Mouse (Mus musculus): ENCODE results near the gene Nxn. TPM values are rescaled to one million over a fixed set of nuclear protein-coding genes. Genes with fewer than 3 reads are reported as not detected.
A peak's percentile ranks its signal among the peaks of the same experiment; 100 is the strongest.

Nxn gene
- total and polyA plus RNA-seq, 2 experiments from 2014 or later = 12.7 to 22.1 TPM

- H3K27me3 ChIP-seq (ENCODE audit: insufficient read depth, low read length) = no peaks in the 10 kb centered on the region
- ATAC-seq = peak; percentile 50; the same call in 1 of the 2 replicates
- H3K4me3 ChIP-seq (ENCODE audit: low read depth, low read length) = no peak overlapping the region
- no peaks in the 10 kb centered on the region for H3K9me3 ChIP-seq (ENCODE audit: low read length)
- DNase-seq = no peak
- no peak overlapping the region for H3K27ac ChIP-seq (ENCODE audit: low read depth, low read length)
- TF ChIP-seq CTCF (IDR thresholded peaks at IDR 0.05; ENCODE audit: low read depth) = no peak
- 37% methylated on average over 10 of the region's 10 CpGs for WGBS
- H3K4me1 ChIP-seq (ENCODE audit: insufficient read depth) = no peaks in the 10 kb centered on the region
- no peak overlapping the region for H3K4me2 ChIP-seq (ENCODE audit: low read depth)
- no peaks in the 10 kb centered on the region for H3K36me3 ChIP-seq (ENCODE audit: insufficient read depth)
- no peak overlapping the region for H3K9ac ChIP-seq
Observed at GRCm38 (mm10) chr11:76260208-76261050, 138.5 kb downstream of the Nxn start.

- Histone ChIP-seq H3K9me3 (ENCODE audit: low read length) (no peaks in the 10 kb centered on the region), H3K27me3 (ENCODE audit: insufficient read depth, low read length) (no peaks in the 10 kb centered on the region), H3K27ac (ENCODE audit: low read depth, low read length) (no peak overlapping the region), H3K4me3 (ENCODE audit: low read depth, low read length) (no peak overlapping the region), H3K9ac (no peak overlapping the region), H3K4me1 (ENCODE audit: insufficient read depth) (no peaks in the 10 kb centered on the region), H3K4me2 (ENCODE audit: low read depth) (no peak overlapping the region), H3K36me3 (ENCODE audit: insufficient read depth) (no peaks in the 10 kb centered on the region)
- ATAC-seq (no peak), DNase-seq (no peak)
- TF ChIP-seq CTCF (IDR thresholded peaks at IDR 0.05; ENCODE audit: low read depth) = no peak
- WGBS = 85% methylated on average over 6 of the region's 6 CpGs
Observed at GRCm38 (mm10) chr11:76258511-76258910, 140.4 kb downstream of the Nxn start.

DNA sequence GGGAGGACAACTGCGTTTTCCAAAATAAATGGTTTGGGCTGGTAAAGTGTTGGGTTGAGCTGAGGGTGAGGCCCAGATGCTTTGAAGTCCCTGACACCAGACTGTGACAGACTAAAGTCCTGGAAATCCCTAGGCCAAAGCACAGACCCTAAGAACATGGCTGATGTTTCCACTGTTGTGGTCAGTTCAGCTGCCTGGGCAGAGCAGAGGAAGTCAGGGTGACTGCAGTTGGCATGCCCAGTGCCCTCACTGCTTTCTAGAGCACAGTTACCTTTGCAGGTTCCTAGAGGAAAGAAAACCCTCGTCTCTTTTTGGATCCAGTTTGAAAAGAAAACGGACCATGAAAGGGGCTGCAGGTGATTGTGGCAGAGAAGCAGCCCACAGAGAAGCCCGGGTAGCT is 141.6 kb downstream of the Nxn start:
- DNase-seq (no peak), ATAC-seq (no peak)
- no peaks in the 10 kb centered on the region for H3K27me3 ChIP-seq (ENCODE audit: insufficient read depth, low read length)
- H3K9me3 ChIP-seq (ENCODE audit: low read length) = no peaks in the 10 kb centered on the region
- H3K27ac ChIP-seq (ENCODE audit: low read depth, low read length) = no peak overlapping the region
- H3K9ac ChIP-seq = no peak overlapping the region
- WGBS = 79% methylated on average over 4 of the region's 4 CpGs
- H3K4me3 ChIP-seq (ENCODE audit: low read depth, low read length) = no peak overlapping the region
- H3K36me3 ChIP-seq (ENCODE audit: insufficient read depth) = no peaks in the 10 kb centered on the region
- H3K4me1 ChIP-seq (ENCODE audit: insufficient read depth) = no peaks in the 10 kb centered on the region
- no peak overlapping the region for H3K4me2 ChIP-seq (ENCODE audit: low read depth)
- no peak for TF ChIP-seq CTCF (IDR thresholded peaks at IDR 0.05; ENCODE audit: low read depth)

- no peak for ATAC-seq
- Histone ChIP-seq H3K36me3 (ENCODE audit: insufficient read depth) (peaks cover 2% of the 10 kb centered on the region), H3K9ac (no peak overlapping the region), H3K4me2 (ENCODE audit: low read depth) (no peak overlapping the region), H3K4me3 (ENCODE audit: low read depth, low read length) (no peak overlapping the region), H3K9me3 (ENCODE audit: low read length) (no peaks in the 10 kb centered on the region), H3K27ac (ENCODE audit: low read depth, low read length) (no peak overlapping the region), H3K4me1 (ENCODE audit: insufficient read depth) (no peaks in the 10 kb centered on the region), H3K27me3 (ENCODE audit: insufficient read depth, low read length) (no peaks in the 10 kb centered on the region)
- WGBS = 62% methylated on average over 5 of the region's 5 CpGs
- no peak for TF ChIP-seq CTCF (IDR thresholded peaks at IDR 0.05; ENCODE audit: low read depth)
- DNase-seq = no peak
Observed at GRCm38 (mm10) chr11:76256129-76256528, 142.8 kb downstream of the Nxn start.

DNA sequence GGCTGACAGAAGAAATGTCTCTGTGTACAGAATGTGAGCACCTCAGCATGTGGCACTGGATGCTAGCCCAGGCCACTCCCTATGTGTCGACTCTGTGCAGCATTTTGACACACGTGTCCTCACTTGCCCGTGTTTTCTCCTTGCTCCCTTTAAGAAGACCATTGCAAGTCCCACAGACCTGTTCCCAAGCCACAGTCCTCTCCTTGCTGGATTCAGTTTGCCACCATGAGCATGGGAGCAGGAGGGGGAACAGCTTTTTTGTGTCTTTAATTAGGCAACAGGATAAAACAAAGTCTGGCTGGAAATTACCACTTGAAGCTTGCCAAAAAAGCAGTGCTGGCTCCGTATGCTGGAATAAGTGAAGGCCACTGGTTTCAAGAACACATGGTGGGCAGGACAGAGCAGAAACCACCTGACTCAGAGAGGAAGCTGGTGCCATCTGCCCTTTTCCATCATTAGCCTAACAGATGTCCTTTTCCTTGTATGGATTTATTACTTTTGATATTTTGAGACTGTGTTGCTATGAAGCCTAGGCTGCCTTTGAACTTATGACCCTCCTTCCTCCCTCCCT is 143.4 kb downstream of the Nxn start:
- Histone ChIP-seq H3K4me1 (ENCODE audit: insufficient read depth) (no peaks in the 10 kb centered on the region), H3K9me3 (ENCODE audit: low read length) (no peaks in the 10 kb centered on the region), H3K27me3 (ENCODE audit: insufficient read depth, low read length) (no peaks in the 10 kb centered on the region), H3K9ac (no peak overlapping the region), H3K4me3 (ENCODE audit: low read depth, low read length) (no peak overlapping the region), H3K36me3 (ENCODE audit: insufficient read depth) (peaks cover 8% of the 10 kb centered on the region), H3K4me2 (ENCODE audit: low read depth) (no peak overlapping the region), H3K27ac (ENCODE audit: low read depth, low read length) (no peak overlapping the region)
- peak; percentile 53 for ATAC-seq
- peak; percentile 60 for DNase-seq
- 32% methylated on average over 4 of the region's 4 CpGs for WGBS
- TF ChIP-seq CTCF (IDR thresholded peaks at IDR 0.05; ENCODE audit: low read depth) = no peak

- no peak for TF ChIP-seq CTCF (IDR thresholded peaks at IDR 0.05; ENCODE audit: low read depth)
- no peak for ATAC-seq
Observed at GRCm38 (mm10) chr11:76253918-76254264, 145.0 kb downstream of the Nxn start.

DNA sequence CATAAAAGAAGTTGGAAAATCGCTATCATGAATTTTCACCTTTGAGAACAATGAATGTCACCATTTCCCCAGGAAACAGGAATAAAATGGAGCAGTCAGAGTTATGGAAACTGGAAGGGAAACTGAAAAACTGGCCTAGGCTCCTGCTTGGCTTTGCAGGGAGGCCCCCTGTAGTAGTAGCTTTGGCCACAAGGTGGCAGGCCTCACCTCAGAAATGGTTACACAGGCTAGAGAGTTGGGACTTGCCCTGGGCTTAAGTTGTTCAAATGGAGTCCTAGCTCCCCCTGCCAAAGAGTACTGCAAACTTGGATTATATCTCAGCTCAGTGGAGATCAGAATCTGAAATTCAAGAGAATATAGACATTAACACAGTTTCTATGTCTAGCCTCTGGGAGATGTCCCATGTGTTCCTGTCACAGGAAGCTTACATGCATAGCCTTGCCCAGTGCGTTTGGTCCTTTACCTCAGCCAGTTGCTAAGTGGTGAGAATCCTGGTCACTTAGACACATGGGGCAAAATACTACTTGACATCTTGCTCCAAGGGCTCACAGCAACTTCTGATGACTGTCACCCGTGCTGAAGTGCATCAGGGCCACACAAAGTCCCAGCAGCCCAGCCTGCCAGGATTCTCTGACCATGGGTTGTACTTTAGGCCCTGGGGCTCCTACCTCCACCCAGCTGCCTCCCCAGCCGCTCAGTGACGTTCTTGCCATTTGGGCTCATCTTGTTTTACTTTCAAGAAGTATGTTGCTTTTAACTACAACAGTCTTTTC is 145.6 kb downstream of the Nxn start:
- WGBS = 51% methylated on average over 5 of the region's 5 CpGs

More at GRCm38 (mm10) chr11:76253918-76254264, 145.0 kb downstream of the Nxn start:
- H3K4me1 ChIP-seq (ENCODE audit: insufficient read depth) = no peaks in the 10 kb centered on the region
- no peak overlapping the region for H3K9ac ChIP-seq
- no peak for DNase-seq
- H3K27me3 ChIP-seq (ENCODE audit: insufficient read depth, low read length) = no peaks in the 10 kb centered on the region
- no peaks in the 10 kb centered on the region for H3K9me3 ChIP-seq (ENCODE audit: low read length)
- peaks cover 24% of the 10 kb centered on the region for H3K36me3 ChIP-seq (ENCODE audit: insufficient read depth)
- H3K27ac ChIP-seq (ENCODE audit: low read depth, low read length) = no peak overlapping the region
- H3K4me2 ChIP-seq (ENCODE audit: low read depth) = no peak overlapping the region
- 87% methylated on average over 4 of the region's 4 CpGs for WGBS
- H3K4me3 ChIP-seq (ENCODE audit: low read depth, low read length) = no peak overlapping the region

More for the DNA sequence above, 145.6 kb downstream of the Nxn start:
- no peaks in the 10 kb centered on the region for H3K9me3 ChIP-seq (ENCODE audit: low read length)
- H3K9ac ChIP-seq = no peak overlapping the region
- TF ChIP-seq CTCF (IDR thresholded peaks at IDR 0.05; ENCODE audit: low read depth) = peak; percentile 96
- no peaks in the 10 kb centered on the region for H3K27me3 ChIP-seq (ENCODE audit: insufficient read depth, low read length)
- H3K4me1 ChIP-seq (ENCODE audit: insufficient read depth) = no peaks in the 10 kb centered on the region
- ATAC-seq = peak; percentile 91
- H3K4me3 ChIP-seq (ENCODE audit: low read depth, low read length) = no peak overlapping the region
- H3K36me3 ChIP-seq (ENCODE audit: insufficient read depth) = peaks cover 30% of the 10 kb centered on the region
- peak; percentile 93 for DNase-seq
- no peak overlapping the region for H3K4me2 ChIP-seq (ENCODE audit: low read depth)
- H3K27ac ChIP-seq (ENCODE audit: low read depth, low read length) = no peak overlapping the region

All from forebrain, postnatal 0 days (tissue).